Mouse (Mus musculus) kidney, embryonic 16.5 days (tissue): ENCODE measurements at regions not wholly inside any gene's neighbourhood (a gene's known extent, or its start where the extent isn't known, plus 50 kb on each side); places are given as distances from the start of the nearest gene placed in this dataset.

Experiments
- ATAC-seq: fragments of 200-750 bp; cut with Nextera tagmentation; 2 replicates; pipeline ENCODE4 v1.8.0; 2017; ENCODE audit warnings: moderate TSS enrichment; ENCODE audit not compliant: low FRiP score, low TSS enrichment
- H3K27ac ChIP-seq: fragments of 300-500 bp; sonication (generic); 2 replicates; pipeline ENCODE4 v1.5.1; 2014; ENCODE audit warnings: low read length
- H3K27me3 ChIP-seq: fragments of 300-500 bp; sonication (generic); 2 replicates; pipeline ENCODE4 v1.6.1; 2014; ENCODE audit warnings: low read length, control low read depth, mixed read lengths; ENCODE audit not compliant: insufficient read depth
- H3K36me3 ChIP-seq: fragments of 300-500 bp; sonication (generic); 2 replicates; pipeline ENCODE4 v1.6.1; 2014; ENCODE audit warnings: low read length, control low read depth, mixed read lengths; ENCODE audit not compliant: insufficient read depth
- H3K4me1 ChIP-seq: fragments of 300-500 bp; sonication (generic); 2 replicates; pipeline ENCODE4 v1.6.1; 2014; ENCODE audit warnings: low read length, control low read depth, mixed read lengths; ENCODE audit not compliant: insufficient read depth
- H3K4me2 ChIP-seq: fragments of 300-500 bp; sonication (generic); replicated peaks from 2 replicates; pipeline ENCODE4 v1.6.1; 2014; ENCODE audit warnings: low read depth, low read length
- H3K4me3 ChIP-seq: fragments of 300-500 bp; sonication (generic); 2 replicates; pipeline ENCODE4 v1.5.1; 2014; ENCODE audit warnings: mild to moderate bottlenecking, low read length
- H3K9ac ChIP-seq: fragments of 300-500 bp; sonication (generic); replicated peaks from 2 replicates; pipeline ENCODE4 v1.6.1; 2014; ENCODE audit warnings: low read length
- H3K9me3 ChIP-seq: fragments of 300-500 bp; sonication (generic); 2 replicates; pipeline ENCODE4 v1.6.1; 2016; ENCODE audit warnings: low read length, control low read depth
- WGBS: fragments of 180-500 bp; shearing (Covaris S2); extraction: QIAGEN DNeasy Blood & Tissue Kit; methylation state at CpG from one replicate; pipeline ENCODE4 v1.1.7; 2014; 5-methylcytosine and 5-hydroxymethylcytosine counted together

- Histone ChIP-seq H3K27me3 (no peaks in the 10 kb centered on the region), H3K27ac (no peak overlapping the region), H3K4me1 (no peaks in the 10 kb centered on the region), H3K4me2 (no peak overlapping the region), H3K36me3 (no peaks in the 10 kb centered on the region), H3K4me3 (no peak overlapping the region), H3K9ac (no peak overlapping the region), H3K9me3 (no peaks in the 10 kb centered on the region)
- ATAC-seq, result no peak
- 74% methylated on average over 6 of the region's 6 CpGs for WGBS
Measured at GRCm38 (mm10) chr10:99906778-99907435, 108.5 kb upstream of the Kitl start.

- Histone ChIP-seq H3K36me3 (no peaks in the 10 kb centered on the region), H3K27me3 (no peaks in the 10 kb centered on the region), H3K4me2 (no peak overlapping the region), H3K4me3 (no peak overlapping the region), H3K9ac (no peak overlapping the region), H3K9me3 (no peaks in the 10 kb centered on the region), H3K4me1 (no peaks in the 10 kb centered on the region), H3K27ac (peak overlapping the region; percentile 81)
- ATAC-seq, result peak; percentile 84; the same call in 1 of the 2 replicates
- 63% methylated on average over 9 of the region's 9 CpGs for WGBS
Measured at GRCm38 (mm10) chr10:99902280-99903231, 112.9 kb upstream of the Kitl start.

- Histone ChIP-seq H3K36me3 (no peaks in the 10 kb centered on the region), H3K27me3 (no peaks in the 10 kb centered on the region), H3K9me3 (no peaks in the 10 kb centered on the region), H3K4me2 (no peak overlapping the region), H3K27ac (0 out of 2 replicates have a peak overlapping the region, but pooled peaks have one; percentile 13), H3K4me1 (no peaks in the 10 kb centered on the region), H3K9ac (no peak overlapping the region), H3K4me3 (no peak overlapping the region)
- WGBS, result 77% methylated on average over 8 of the region's 8 CpGs
- ATAC-seq, result no peak
Measured at GRCm38 (mm10) chr10:99900955-99901835, 114.2 kb upstream of the Kitl start.

- Histone ChIP-seq H3K36me3 (no peaks in the 10 kb centered on the region), H3K4me1 (peaks cover 7% of the 10 kb centered on the region; the same call in 1 of the 2 replicates), H3K27me3 (no peaks in the 10 kb centered on the region), H3K27ac (no peak overlapping the region), H3K9me3 (no peaks in the 10 kb centered on the region), H3K4me3 (no peak overlapping the region), H3K4me2 (no peak overlapping the region), H3K9ac (no peak overlapping the region)
- ATAC-seq, result peak; percentile 59; the same call in 1 of the 2 replicates
- 22% methylated on average over 3 of the region's 3 CpGs for WGBS
Measured at GRCm38 (mm10) chr10:99893999-99894398, 121.4 kb upstream of the Kitl start.

GRCm38 (mm10) chr10:99891899-99892298, 123.5 kb upstream of the Kitl start:
- Histone ChIP-seq H3K36me3 (no peaks in the 10 kb centered on the region), H3K9me3 (no peaks in the 10 kb centered on the region), H3K4me3 (no peak overlapping the region), H3K27ac (no peak overlapping the region), H3K4me1 (peaks cover 7% of the 10 kb centered on the region; the same call in 1 of the 2 replicates), H3K27me3 (no peaks in the 10 kb centered on the region), H3K9ac (no peak overlapping the region), H3K4me2 (no peak overlapping the region)
- WGBS, result 77% methylated on average over 3 of the region's 3 CpGs
- ATAC-seq, result no peak

- H3K36me3 ChIP-seq, result no peaks in the 10 kb centered on the region
- 73% methylated on average over 2 of the region's 2 CpGs for WGBS
- H3K27me3 ChIP-seq, result no peaks in the 10 kb centered on the region
- no peak overlapping the region for H3K27ac ChIP-seq
- H3K9ac ChIP-seq, result no peak overlapping the region
- H3K4me1 ChIP-seq, result no peaks in the 10 kb centered on the region
- H3K4me2 ChIP-seq, result no peak overlapping the region
- no peaks in the 10 kb centered on the region; the same call in 1 of the 2 replicates for H3K9me3 ChIP-seq
- H3K4me3 ChIP-seq, result no peak overlapping the region
- no peak for ATAC-seq
Measured at GRCm38 (mm10) chr10:99881901-99882300, 122.4 kb upstream of the Csl start.

- Histone ChIP-seq H3K27ac (no peak overlapping the region), H3K27me3 (no peaks in the 10 kb centered on the region), H3K4me2 (no peak overlapping the region), H3K9me3 (no peaks in the 10 kb centered on the region; the same call in 1 of the 2 replicates), H3K36me3 (no peaks in the 10 kb centered on the region), H3K4me1 (no peaks in the 10 kb centered on the region), H3K9ac (no peak overlapping the region), H3K4me3 (no peak overlapping the region)
- WGBS, result 70% methylated on average over 5 of the region's 5 CpGs
- ATAC-seq, result no peak
Measured at GRCm38 (mm10) chr10:99879362-99879761, 119.9 kb upstream of the Csl start.

- H3K4me1 ChIP-seq, result peaks cover 8% of the 10 kb centered on the region
- no peaks in the 10 kb centered on the region for H3K27me3 ChIP-seq
- H3K9ac ChIP-seq, result no peak overlapping the region
- no peaks in the 10 kb centered on the region for H3K36me3 ChIP-seq
- no peak overlapping the region for H3K27ac ChIP-seq
- 87% methylated on average over 1 of the region's 1 CpGs for WGBS
- no peak for ATAC-seq
- H3K9me3 ChIP-seq, result no peaks in the 10 kb centered on the region
- H3K4me2 ChIP-seq, result no peak overlapping the region
- H3K4me3 ChIP-seq, result no peak overlapping the region
Measured at GRCm38 (mm10) chr10:99864711-99865110, 105.3 kb upstream of the Csl start.

- no peaks in the 10 kb centered on the region for H3K27me3 ChIP-seq
- ATAC-seq, result peak; percentile 92
- H3K4me1 ChIP-seq, result peaks cover 8% of the 10 kb centered on the region
- H3K36me3 ChIP-seq, result no peaks in the 10 kb centered on the region
- no peak overlapping the region for H3K9ac ChIP-seq
- H3K27ac ChIP-seq, result no peak overlapping the region
- H3K4me3 ChIP-seq, result no peak overlapping the region
- H3K4me2 ChIP-seq, result no peak overlapping the region
- H3K9me3 ChIP-seq, result no peaks in the 10 kb centered on the region
- WGBS, result 28% methylated on average over 10 of the region's 10 CpGs
Measured at GRCm38 (mm10) chr10:99860322-99861089, 101.0 kb upstream of the Csl start.
